15 mouse cellular contexts compared by ENCODE assay signal in genomic region chr17:23683226-23683625, GRCm38 (mm10). TPM values are rescaled to one million over a fixed set of nuclear protein-coding genes. Genes with fewer than 3 reads are reported as not detected.
DNase-seq lines count a peak whose midpoint lies in the region; ATAC-seq and TF ChIP-seq lines count a peak whose summit lies in the region.
"Had no signal": no experiment of that assay in that cellular context is flagged by ENCODE, and none has a peak within 500 bp of the region (broad histone marks: within the 10 kb centered on the region; RNA-seq: fewer than 3 reads in every experiment).

No protein-coding gene starts in this region.

- WGBS in hindbrain, embryonic 11.5 days, result 21% methylated on average over 15 of the region's 15 CpGs
- 23% methylated on average over 15 of the region's 15 CpGs for WGBS in hindbrain, postnatal 0 days
- WGBS in midbrain, embryonic 12.5 days, result 29% methylated on average over 15 of the region's 15 CpGs
- WGBS in midbrain, embryonic 14.5 days, result 24% methylated on average over 15 of the region's 15 CpGs
- 29% methylated on average over 14 of the region's 15 CpGs for WGBS in embryonic facial prominence, embryonic 14.5 days
- 23% methylated on average over 15 of the region's 15 CpGs for WGBS in limb, embryonic 15.5 days

- intact Hi-C loops in left cerebral cortex, postnatal 10 days (cut with DNase I), result no loop called here

- H3K9me3 ChIP-seq in hindbrain, embryonic 11.5 days (ENCODE audit: control insufficient read depth, low read length), result no peaks in the 10 kb centered on the region
- no peaks in the 10 kb centered on the region for H3K9me3 ChIP-seq in hindbrain, postnatal 0 days (ENCODE audit: low read length)
- H3K9me3 ChIP-seq in midbrain, embryonic 12.5 days, result no peaks in the 10 kb centered on the region
- no peaks in the 10 kb centered on the region for H3K9me3 ChIP-seq in midbrain, embryonic 14.5 days (ENCODE audit: control insufficient read depth, low read length)
- H3K9me3 ChIP-seq in embryonic facial prominence, embryonic 14.5 days (ENCODE audit: control insufficient read depth, low read length), result no peaks in the 10 kb centered on the region
- no peaks in the 10 kb centered on the region for H3K9me3 ChIP-seq in limb, embryonic 15.5 days

- H3K27ac ChIP-seq in hindbrain, embryonic 11.5 days (ENCODE audit: low read depth, low read length), result no peak overlapping the region
- H3K27ac ChIP-seq in hindbrain, postnatal 0 days, result no peak overlapping the region
- H3K27ac ChIP-seq in midbrain, embryonic 12.5 days (replicated peaks), result no peak overlapping the region
- H3K27ac ChIP-seq in midbrain, embryonic 14.5 days (replicated peaks; ENCODE audit: low read depth, low read length), result no peak overlapping the region
- peak overlapping the region; percentile 44; the same call in 1 of the 2 replicates for H3K27ac ChIP-seq in embryonic facial prominence, embryonic 14.5 days (replicated peaks; ENCODE audit: low read depth, low read length)
- H3K27ac ChIP-seq in limb, embryonic 15.5 days, result no peak overlapping the region
- H3K27ac ChIP-seq: macrophage had no signal

- H3K36me3 ChIP-seq in hindbrain, embryonic 11.5 days (ENCODE audit: control insufficient read depth, insufficient read depth, low read length), result no peaks in the 10 kb centered on the region
- H3K36me3 ChIP-seq in hindbrain, postnatal 0 days (ENCODE audit: insufficient read depth, low read length), result no peaks in the 10 kb centered on the region
- no peaks in the 10 kb centered on the region for H3K36me3 ChIP-seq in midbrain, embryonic 12.5 days
- H3K36me3 ChIP-seq in midbrain, embryonic 14.5 days (ENCODE audit: control insufficient read depth, insufficient read depth, low read length), result no peaks in the 10 kb centered on the region
- H3K36me3 ChIP-seq in embryonic facial prominence, embryonic 14.5 days (ENCODE audit: control insufficient read depth, insufficient read depth, low read length), result no peaks in the 10 kb centered on the region
- H3K36me3 ChIP-seq in limb, embryonic 15.5 days, result no peaks in the 10 kb centered on the region

- no peak overlapping the region for H3K4me3 ChIP-seq in hindbrain, embryonic 11.5 days (ENCODE audit: low read depth, low read length)
- H3K4me3 ChIP-seq in hindbrain, postnatal 0 days (ENCODE audit: low read length), result no peak overlapping the region
- no peak overlapping the region for H3K4me3 ChIP-seq in midbrain, embryonic 12.5 days
- H3K4me3 ChIP-seq in midbrain, embryonic 14.5 days (replicated peaks; ENCODE audit: low read depth, low read length), result no peak overlapping the region
- peak overlapping the region; percentile 26 for H3K4me3 ChIP-seq in embryonic facial prominence, embryonic 14.5 days (ENCODE audit: low read depth, low read length)
- H3K4me3 ChIP-seq in limb, embryonic 15.5 days, result peak overlapping the region; percentile 19

- 0 out of 2 replicates have a peak, but pooled peaks have one; percentile 33 for ATAC-seq in hindbrain, embryonic 11.5 days (ENCODE audit: low FRiP score)
- ATAC-seq in hindbrain, postnatal 0 days, result no peak
- ATAC-seq in midbrain, embryonic 12.5 days (ENCODE audit: low FRiP score, low read depth), result peak; percentile 29
- no peak for ATAC-seq in midbrain, embryonic 14.5 days (ENCODE audit: low FRiP score, low TSS enrichment)
- no peak for ATAC-seq in embryonic facial prominence, embryonic 14.5 days (ENCODE audit: low read depth)
- no peak for ATAC-seq in limb, embryonic 15.5 days (ENCODE audit: insufficient number of reproducible peaks, low FRiP score, low TSS enrichment, low read depth)

- TF ChIP-seq CTCF in hindbrain, postnatal 0 days (IDR thresholded peaks at IDR 0.05; ENCODE audit: low read depth), result no peak

- peaks cover 57% of the 10 kb centered on the region for H3K27me3 ChIP-seq in hindbrain, embryonic 11.5 days (ENCODE audit: control insufficient read depth, insufficient read depth, low read length)
- H3K27me3 ChIP-seq in hindbrain, postnatal 0 days (ENCODE audit: insufficient read depth, low read length), result peaks cover 59% of the 10 kb centered on the region
- H3K27me3 ChIP-seq in midbrain, embryonic 12.5 days, result peaks cover 67% of the 10 kb centered on the region
- peaks cover 50% of the 10 kb centered on the region for H3K27me3 ChIP-seq in midbrain, embryonic 14.5 days (ENCODE audit: control insufficient read depth, insufficient read depth, low read length)
- H3K27me3 ChIP-seq in embryonic facial prominence, embryonic 14.5 days (replicated peaks; ENCODE audit: control insufficient read depth, insufficient read depth, low read length), result peaks cover 64% of the 10 kb centered on the region
- H3K27me3 ChIP-seq in limb, embryonic 15.5 days, result peaks cover 49% of the 10 kb centered on the region

- no peak overlapping the region for H3K9ac ChIP-seq in hindbrain, embryonic 11.5 days (ENCODE audit: low read depth, low read length)
- H3K9ac ChIP-seq in hindbrain, postnatal 0 days (replicated peaks; ENCODE audit: low read length), result no peak overlapping the region
- H3K9ac ChIP-seq in midbrain, embryonic 12.5 days (replicated peaks), result no peak overlapping the region
- H3K9ac ChIP-seq in midbrain, embryonic 14.5 days (replicated peaks; ENCODE audit: low read length), result no peak overlapping the region
- peak overlapping the region; percentile 53 for H3K9ac ChIP-seq in embryonic facial prominence, embryonic 14.5 days (ENCODE audit: low read depth, low read length)
- no peak overlapping the region for H3K9ac ChIP-seq in limb, embryonic 15.5 days

- DNase-seq in hindbrain, embryonic 11.5 days (ENCODE audit: low spot score), result no peak
- DNase-seq in hindbrain, postnatal 0 days (ENCODE audit: low spot score), result no peak
- DNase-seq in midbrain, embryonic 14.5 days, result no peak
- no peak for DNase-seq in embryonic facial prominence, embryonic 14.5 days (ENCODE audit: low spot score)
- no peak for DNase-seq in left cerebral cortex, postnatal 10 days (ENCODE audit: extremely low spot score in 1 of 2, low spot score in 2 of 2)
- no peak for DNase-seq in adipocyte (ENCODE audit: low spot score)
- DNase-seq: cerebellum, postnatal 25 days; right cerebral cortex, postnatal 14 days had no signal

- no peak overlapping the region for H3K4me2 ChIP-seq in hindbrain, embryonic 11.5 days (replicated peaks; ENCODE audit: low read depth, low read length)
- H3K4me2 ChIP-seq in hindbrain, postnatal 0 days (ENCODE audit: low read depth, low read length), result no peak overlapping the region
- 0 out of 2 replicates have a peak overlapping the region, but pooled peaks have one; percentile 1 for H3K4me2 ChIP-seq in midbrain, embryonic 12.5 days (replicated peaks)
- no peak overlapping the region for H3K4me2 ChIP-seq in midbrain, embryonic 14.5 days (ENCODE audit: low read length)
- H3K4me2 ChIP-seq in embryonic facial prominence, embryonic 14.5 days (ENCODE audit: low read depth, low read length), result peak overlapping the region; percentile 33
- peak overlapping the region; percentile 31 for H3K4me2 ChIP-seq in limb, embryonic 15.5 days

- H3K4me1 ChIP-seq in hindbrain, embryonic 11.5 days (replicated peaks; ENCODE audit: control insufficient read depth, insufficient read depth, low read length), result peaks cover 5% of the 10 kb centered on the region; the same call in 1 of the 2 replicates
- no peaks in the 10 kb centered on the region for H3K4me1 ChIP-seq in hindbrain, postnatal 0 days (ENCODE audit: insufficient read depth, low read length)
- peaks cover 14% of the 10 kb centered on the region for H3K4me1 ChIP-seq in midbrain, embryonic 12.5 days
- 0 out of 2 replicates have a peak, but pooled peaks cover 5% of the 10 kb centered on the region for H3K4me1 ChIP-seq in midbrain, embryonic 14.5 days (ENCODE audit: control insufficient read depth, insufficient read depth, low read length)
- peaks cover 15% of the 10 kb centered on the region for H3K4me1 ChIP-seq in embryonic facial prominence, embryonic 14.5 days (ENCODE audit: control insufficient read depth, insufficient read depth, low read length)
- peaks cover 29% of the 10 kb centered on the region for H3K4me1 ChIP-seq in limb, embryonic 15.5 days

RNA-seq across cellular contexts. Expression of gene Cldn9, which starts 0.6 kb away (rescaled TPM):
- 4.1 and 6.5 TPM in 2 replicates for polyA plus RNA-seq in hindbrain, embryonic 11.5 days (2014; fragmentation: Nextera tagmentation; extraction: Ambion mirVana)
- total RNA-seq in hindbrain, postnatal 0 days (2014; rRNA removed), result 1.0 and 1.9 TPM in 2 replicates
- polyA plus RNA-seq in hindbrain, postnatal 0 days (2015; fragmentation: Nextera tagmentation; extraction: Ambion mirVana), result 1.1 and 1.2 TPM in 2 replicates
- 0.84 TPM in 2 replicates for polyA plus RNA-seq in midbrain, embryonic 12.5 days (2016; fragmentation: Nextera tagmentation; extraction: Ambion mirVana)
- polyA plus RNA-seq in midbrain, embryonic 14.5 days (2014; fragmentation: Nextera tagmentation; extraction: Ambion mirVana), result 0.50 and 0.92 TPM in 2 replicates
- polyA plus RNA-seq in embryonic facial prominence, embryonic 14.5 days (2014; fragmentation: Nextera tagmentation; extraction: Ambion mirVana), result 14.6 and 17.9 TPM in 2 replicates
- 5.1 and 5.8 TPM in 2 replicates for polyA plus RNA-seq in limb, embryonic 15.5 days (2015; fragmentation: Nextera tagmentation; extraction: Ambion mirVana)
- not detected for total RNA-seq in left cerebral cortex, postnatal 10 days (2021)
- total RNA-seq: CH12.LX had no signal
- polyA plus RNA-seq: macrophage had no signal

RNA-seq across cellular contexts. Expression of gene Cldn6, which starts 4.2 kb away (rescaled TPM):
- polyA plus RNA-seq in hindbrain, embryonic 11.5 days (2014; fragmentation: Nextera tagmentation; extraction: Ambion mirVana), result 12.8 and 18.1 TPM in 2 replicates
- 0.75 and 1.0 TPM in 2 replicates for total RNA-seq in hindbrain, postnatal 0 days (2014; rRNA removed)
- polyA plus RNA-seq in hindbrain, postnatal 0 days (2015; fragmentation: Nextera tagmentation; extraction: Ambion mirVana), result 0.33 and 0.34 TPM in 2 replicates
- polyA plus RNA-seq in midbrain, embryonic 12.5 days (2016; fragmentation: Nextera tagmentation; extraction: Ambion mirVana), result 1.7 and 2.8 TPM in 2 replicates
- polyA plus RNA-seq in midbrain, embryonic 14.5 days (2014; fragmentation: Nextera tagmentation; extraction: Ambion mirVana), result not detected in 2 replicates
- 17.0 and 22.6 TPM in 2 replicates for polyA plus RNA-seq in embryonic facial prominence, embryonic 14.5 days (2014; fragmentation: Nextera tagmentation; extraction: Ambion mirVana)
- 7.0 and 10.1 TPM in 2 replicates for polyA plus RNA-seq in limb, embryonic 15.5 days (2015; fragmentation: Nextera tagmentation; extraction: Ambion mirVana)
- total RNA-seq in left cerebral cortex, postnatal 10 days (2021), result not detected
- total RNA-seq: CH12.LX; left cerebral cortex, postnatal 14 days had no signal
- polyA plus RNA-seq: large intestine, adult 2 months; macrophage; neural tube, embryonic 14.5 days had no signal

RNA-seq across cellular contexts. Expression of gene Tnfrsf12a, which starts 6.0 kb away (rescaled TPM):
- 1.2 and 3.3 TPM in 2 replicates for polyA plus RNA-seq in hindbrain, embryonic 11.5 days (2014; fragmentation: Nextera tagmentation; extraction: Ambion mirVana)
- total RNA-seq in hindbrain, postnatal 0 days (2014; rRNA removed), result 5.5 and 8.7 TPM in 2 replicates
- polyA plus RNA-seq in hindbrain, postnatal 0 days (2015; fragmentation: Nextera tagmentation; extraction: Ambion mirVana), result 7.3 and 7.7 TPM in 2 replicates
- 2.2 and 2.5 TPM in 2 replicates for polyA plus RNA-seq in midbrain, embryonic 12.5 days (2016; fragmentation: Nextera tagmentation; extraction: Ambion mirVana)
- 1.2 and 1.9 TPM in 2 replicates for polyA plus RNA-seq in midbrain, embryonic 14.5 days (2014; fragmentation: Nextera tagmentation; extraction: Ambion mirVana)
- 23.3 and 30.7 TPM in 2 replicates for polyA plus RNA-seq in embryonic facial prominence, embryonic 14.5 days (2014; fragmentation: Nextera tagmentation; extraction: Ambion mirVana)
- 28.0 and 43.9 TPM in 2 replicates for polyA plus RNA-seq in limb, embryonic 15.5 days (2015; fragmentation: Nextera tagmentation; extraction: Ambion mirVana)
- 1 to 10 TPM; 3.3 to 4.1 TPM for total RNA-seq in left cerebral cortex, postnatal 10 days (2021)

RNA-seq across cellular contexts. Expression of gene Thoc6, which starts 9.5 kb away (rescaled TPM):
- polyA plus RNA-seq in hindbrain, embryonic 11.5 days (2014; fragmentation: Nextera tagmentation; extraction: Ambion mirVana), result 56.6 and 56.8 TPM in 2 replicates
- total RNA-seq in hindbrain, postnatal 0 days (2014; rRNA removed), result 16.1 and 28.1 TPM in 2 replicates
- polyA plus RNA-seq in hindbrain, postnatal 0 days (2015; fragmentation: Nextera tagmentation; extraction: Ambion mirVana), result 28.4 and 29.1 TPM in 2 replicates
- 46.7 and 48.5 TPM in 2 replicates for polyA plus RNA-seq in midbrain, embryonic 12.5 days (2016; fragmentation: Nextera tagmentation; extraction: Ambion mirVana)
- polyA plus RNA-seq in midbrain, embryonic 14.5 days (2014; fragmentation: Nextera tagmentation; extraction: Ambion mirVana), result 43.9 and 44.9 TPM in 2 replicates
- 35.1 and 38.1 TPM in 2 replicates for polyA plus RNA-seq in embryonic facial prominence, embryonic 14.5 days (2014; fragmentation: Nextera tagmentation; extraction: Ambion mirVana)
- polyA plus RNA-seq in limb, embryonic 15.5 days (2015; fragmentation: Nextera tagmentation; extraction: Ambion mirVana), result 38.8 and 43.2 TPM in 2 replicates
- 1 to 10 TPM; 8.7 to 9.9 TPM for total RNA-seq in left cerebral cortex, postnatal 10 days (2021)

RNA-seq across cellular contexts. Expression of gene Hcfc1r1, which starts 9.8 kb away (rescaled TPM):
- polyA plus RNA-seq in hindbrain, embryonic 11.5 days (2014; fragmentation: Nextera tagmentation; extraction: Ambion mirVana), result 49.7 and 52.5 TPM in 2 replicates
- total RNA-seq in hindbrain, postnatal 0 days (2014; rRNA removed), result 107 and 126 TPM in 2 replicates
- polyA plus RNA-seq in hindbrain, postnatal 0 days (2015; fragmentation: Nextera tagmentation; extraction: Ambion mirVana), result 209 and 217 TPM in 2 replicates
- polyA plus RNA-seq in midbrain, embryonic 12.5 days (2016; fragmentation: Nextera tagmentation; extraction: Ambion mirVana), result 52.2 and 52.8 TPM in 2 replicates
- 110 and 150 TPM in 2 replicates for polyA plus RNA-seq in midbrain, embryonic 14.5 days (2014; fragmentation: Nextera tagmentation; extraction: Ambion mirVana)
- polyA plus RNA-seq in embryonic facial prominence, embryonic 14.5 days (2014; fragmentation: Nextera tagmentation; extraction: Ambion mirVana), result 94.8 and 107 TPM in 2 replicates
- polyA plus RNA-seq in limb, embryonic 15.5 days (2015; fragmentation: Nextera tagmentation; extraction: Ambion mirVana), result 84.2 and 99.2 TPM in 2 replicates
- 100 to 1,000 TPM; 149 to 154 TPM for total RNA-seq in left cerebral cortex, postnatal 10 days (2021)

Comparison
In these comparisons a context has a peak if more than half of its experiments do, and no peak if none do; other contexts are left out.
1. ATAC-seq: peak in hindbrain, embryonic 11.5 days (single experiment) and midbrain, embryonic 12.5 days (single experiment); none in hindbrain, postnatal 0 days (single experiment), midbrain, embryonic 14.5 days (single experiment), embryonic facial prominence, embryonic 14.5 days (single experiment) and limb, embryonic 15.5 days (single experiment).
2. H3K4me2 ChIP-seq: peak in midbrain, embryonic 12.5 days (single experiment), embryonic facial prominence, embryonic 14.5 days (single experiment) and limb, embryonic 15.5 days (single experiment); none in hindbrain, embryonic 11.5 days (single experiment), hindbrain, postnatal 0 days (single experiment) and midbrain, embryonic 14.5 days (single experiment).
3. H3K4me3 ChIP-seq: peak in embryonic facial prominence, embryonic 14.5 days (single experiment) and limb, embryonic 15.5 days (single experiment); none in hindbrain, embryonic 11.5 days (single experiment), hindbrain, postnatal 0 days (single experiment), midbrain, embryonic 12.5 days (single experiment) and midbrain, embryonic 14.5 days (single experiment).